Comparison of ENCODE assay signal across 24 mouse cellular contexts in the genomic region with DNA sequence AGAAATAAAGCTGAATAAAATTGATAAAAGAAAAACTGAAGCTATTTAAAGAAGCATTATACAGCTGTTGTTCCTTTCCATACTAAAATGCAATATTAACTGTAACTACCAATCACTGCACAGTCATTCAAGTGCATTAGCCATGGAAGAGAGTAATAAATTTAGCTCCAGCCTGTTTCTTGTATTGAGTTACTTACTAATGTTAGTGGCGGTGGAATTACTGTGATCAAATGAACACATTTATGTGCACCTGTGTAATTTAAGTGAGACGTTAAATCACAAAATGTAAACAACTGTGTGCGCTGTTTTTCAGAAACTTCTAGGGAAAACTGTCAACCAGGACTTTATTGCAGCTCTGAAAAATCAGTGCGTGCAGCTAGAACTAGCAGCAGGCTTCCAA.
DNase-seq lines count a peak whose midpoint lies in the region; ATAC-seq and TF ChIP-seq lines count a peak whose summit lies in the region.
"Had no signal": no experiment of that assay in that cellular context is flagged by ENCODE, and none has a peak within 500 bp of the region (broad histone marks: within the 10 kb centered on the region; RNA-seq: fewer than 3 reads in every experiment).

No protein-coding gene starts in this region.

- DNase-seq in embryonic facial prominence, embryonic 14.5 days (ENCODE audit: low spot score), result peak; percentile 6
- no peak for DNase-seq in embryonic facial prominence, embryonic 10.5 days (ENCODE audit: low spot score)
- no peak for DNase-seq in kidney, adult 18-20 months
- peak; percentile 68 for DNase-seq in kidney, postnatal 0 days (ENCODE audit: low spot score)
- DNase-seq in kidney, adult 11 months, result no peak
- DNase-seq in forelimb bud, embryonic 11.5 days (ENCODE audit: low read depth, low spot score), result peak; percentile 2
- DNase-seq: adrenal gland, adult 8-10 months; adrenal gland, postnatal 14 days; adrenal gland, postnatal 36 days; B cell, adult 2 months; cerebellum, adult 11-12 months; cerebellum, adult 2 months; cerebellum, adult 9-10 months; cerebellum, postnatal 10 days; cerebellum, postnatal 25 days had no signal

- H3K9me3 ChIP-seq in embryonic facial prominence, embryonic 14.5 days (ENCODE audit: control insufficient read depth, low read length), result no peaks in the 10 kb centered on the region
- H3K9me3 ChIP-seq in embryonic facial prominence, embryonic 10.5 days, result no peaks in the 10 kb centered on the region
- H3K9me3 ChIP-seq in kidney, embryonic 15.5 days (replicated peaks), result no peaks in the 10 kb centered on the region
- no peaks in the 10 kb centered on the region for H3K9me3 ChIP-seq in kidney, postnatal 0 days (replicated peaks; ENCODE audit: low read length)
- H3K9me3 ChIP-seq: embryonic facial prominence, embryonic 13.5 days; forebrain, embryonic 13.5 days; forebrain, embryonic 15.5 days; G1E had no signal

- no peaks in the 10 kb centered on the region for H3K27me3 ChIP-seq in embryonic facial prominence, embryonic 14.5 days (replicated peaks; ENCODE audit: control insufficient read depth, insufficient read depth, low read length)
- no peaks in the 10 kb centered on the region for H3K27me3 ChIP-seq in embryonic facial prominence, embryonic 10.5 days (replicated peaks; ENCODE audit: low read depth, poor library complexity, severe bottlenecking)
- H3K27me3 ChIP-seq in kidney, embryonic 15.5 days, result no peaks in the 10 kb centered on the region
- H3K27me3 ChIP-seq in kidney, postnatal 0 days (ENCODE audit: insufficient read depth, low read length), result no peaks in the 10 kb centered on the region
- H3K27me3 ChIP-seq: CH12.LX; embryonic facial prominence, embryonic 13.5 days; forebrain, embryonic 13.5 days; forebrain, embryonic 15.5 days; Patski had no signal

- 63% methylated on average over 4 of the region's 4 CpGs for WGBS in embryonic facial prominence, embryonic 14.5 days
- WGBS in embryonic facial prominence, embryonic 10.5 days, result 90% methylated on average over 4 of the region's 4 CpGs
- WGBS in kidney, embryonic 15.5 days, result 29% methylated on average over 4 of the region's 4 CpGs
- 33% methylated on average over 4 of the region's 4 CpGs for WGBS in kidney, postnatal 0 days

- H3K4me1 ChIP-seq in embryonic facial prominence, embryonic 14.5 days (ENCODE audit: control insufficient read depth, insufficient read depth, low read length), result no peaks in the 10 kb centered on the region
- H3K4me1 ChIP-seq in embryonic facial prominence, embryonic 10.5 days, result no peaks in the 10 kb centered on the region
- H3K4me1 ChIP-seq in kidney, embryonic 15.5 days, result no peaks in the 10 kb centered on the region
- no peaks in the 10 kb centered on the region for H3K4me1 ChIP-seq in kidney, postnatal 0 days (replicated peaks; ENCODE audit: insufficient read depth, low read length)
- H3K4me1 ChIP-seq: embryonic facial prominence, embryonic 13.5 days; forebrain, embryonic 13.5 days; forebrain, embryonic 15.5 days had no signal

- no peak for ATAC-seq in embryonic facial prominence, embryonic 14.5 days (ENCODE audit: low read depth)
- peak; percentile 73; the same call in 1 of the 2 replicates for ATAC-seq in kidney, embryonic 15.5 days (replicated peaks; ENCODE audit: low FRiP score)
- ATAC-seq in kidney, postnatal 0 days (replicated peaks; ENCODE audit: low FRiP score, low read depth), result no peak
- ATAC-seq: activated CD4-positive, CD25-positive, alpha-beta regulatory T cell, adult 4 months; CD4-positive, CD25-positive, alpha-beta regulatory T cell, adult 4 months; forebrain, embryonic 13.5 days; forebrain, embryonic 15.5 days; Patski had no signal

- H3K27ac ChIP-seq in embryonic facial prominence, embryonic 14.5 days (replicated peaks; ENCODE audit: low read depth, low read length), result no peak overlapping the region
- H3K27ac ChIP-seq in embryonic facial prominence, embryonic 10.5 days (replicated peaks), result no peak overlapping the region
- no peak overlapping the region for H3K27ac ChIP-seq in kidney, embryonic 15.5 days
- H3K27ac ChIP-seq in kidney, postnatal 0 days, result no peak overlapping the region
- H3K27ac ChIP-seq: embryonic facial prominence, embryonic 13.5 days; forebrain, embryonic 13.5 days; forebrain, embryonic 15.5 days had no signal

- TF ChIP-seq CTCF in kidney, postnatal 0 days (IDR thresholded peaks at IDR 0.05; ENCODE audit: low read depth), result no peak

- H3K4me3 ChIP-seq in embryonic facial prominence, embryonic 14.5 days (ENCODE audit: low read depth, low read length), result no peak overlapping the region
- no peak overlapping the region for H3K4me3 ChIP-seq in embryonic facial prominence, embryonic 10.5 days
- no peak overlapping the region for H3K4me3 ChIP-seq in kidney, embryonic 15.5 days (replicated peaks)
- H3K4me3 ChIP-seq in kidney, postnatal 0 days (replicated peaks; ENCODE audit: low read depth, low read length), result no peak overlapping the region
- H3K4me3 ChIP-seq: embryonic facial prominence, embryonic 13.5 days; forebrain, embryonic 13.5 days; forebrain, embryonic 15.5 days had no signal

- no peaks in the 10 kb centered on the region for H3K36me3 ChIP-seq in embryonic facial prominence, embryonic 14.5 days (ENCODE audit: control insufficient read depth, insufficient read depth, low read length)
- H3K36me3 ChIP-seq in embryonic facial prominence, embryonic 10.5 days (replicated peaks), result no peaks in the 10 kb centered on the region
- H3K36me3 ChIP-seq in kidney, embryonic 15.5 days, result no peaks in the 10 kb centered on the region
- H3K36me3 ChIP-seq in kidney, postnatal 0 days (ENCODE audit: insufficient read depth, low read length), result no peaks in the 10 kb centered on the region
- H3K36me3 ChIP-seq: embryonic facial prominence, embryonic 13.5 days; forebrain, embryonic 15.5 days; G1E had no signal

- no peak overlapping the region for H3K4me2 ChIP-seq in embryonic facial prominence, embryonic 14.5 days (ENCODE audit: low read depth, low read length)
- no peak overlapping the region for H3K4me2 ChIP-seq in kidney, embryonic 15.5 days
- no peak overlapping the region for H3K4me2 ChIP-seq in kidney, postnatal 0 days (ENCODE audit: low read length)
- H3K4me2 ChIP-seq: embryonic facial prominence, embryonic 13.5 days; forebrain, embryonic 13.5 days; forebrain, embryonic 15.5 days had no signal

- H3K9ac ChIP-seq in embryonic facial prominence, embryonic 14.5 days (ENCODE audit: low read depth, low read length), result no peak overlapping the region
- H3K9ac ChIP-seq in kidney, embryonic 15.5 days, result no peak overlapping the region
- H3K9ac ChIP-seq in kidney, postnatal 0 days (ENCODE audit: low read depth, low read length), result no peak overlapping the region
- H3K9ac ChIP-seq: embryonic facial prominence, embryonic 13.5 days; forebrain, embryonic 13.5 days; forebrain, embryonic 15.5 days had no signal

Comparison
In these comparisons a context has a peak if more than half of its experiments do, and no peak if none do; other contexts are left out.
1. DNase-seq: peak in embryonic facial prominence, embryonic 14.5 days (single experiment), kidney, postnatal 0 days (single experiment) and forelimb bud, embryonic 11.5 days (single experiment); none in embryonic facial prominence, embryonic 10.5 days (single experiment), kidney, adult 18-20 months (single experiment) and kidney, adult 11 months (single experiment).